Mouse (Mus musculus) liver, postnatal 0 days (tissue): ENCODE measurements at regions not wholly inside any gene's neighbourhood (a gene's known extent, or its start where the extent isn't known, plus 50 kb on each side); places are given as distances from the start of the nearest gene placed in this dataset.

Experiments used
- CTCF ChIP-seq: sonication (generic); IDR thresholded peaks from 2 replicates; pipeline ENCODE4 v1.5.1; 2016; ENCODE audit warnings: antibody characterized with exemption, low read depth
- EP300 ChIP-seq: IDR thresholded peaks from 2 replicates; pipeline ENCODE4 v1.6.1; 2016; ENCODE audit warnings: antibody characterized with exemption, low read depth, mild to moderate bottlenecking

DNA sequence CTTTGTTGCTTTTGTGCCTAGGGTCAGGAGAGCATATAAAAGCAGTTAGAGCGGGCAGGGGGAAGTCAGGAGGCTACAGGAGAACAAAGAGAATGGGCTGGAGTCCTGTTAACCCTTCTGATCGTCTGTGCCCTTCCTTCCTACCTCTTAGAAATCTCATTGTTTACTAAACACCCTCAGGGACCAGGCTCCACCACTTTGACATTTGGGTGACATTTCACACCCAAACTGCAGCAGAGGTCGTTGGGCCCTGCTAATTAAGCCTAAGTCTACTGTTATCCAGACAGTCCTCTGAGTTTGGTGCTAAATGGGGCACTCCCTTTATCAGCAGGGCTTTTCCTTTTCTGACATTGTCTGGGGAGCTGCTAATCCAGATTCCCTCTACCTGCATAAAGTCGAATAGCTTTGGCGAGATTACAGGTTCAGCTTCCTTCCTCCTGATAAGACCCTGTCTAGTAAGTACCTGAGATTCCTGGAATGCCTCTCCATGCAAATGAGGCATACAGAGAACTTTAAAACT, 84.2 kb upstream of the Arglu1 start:
- TF ChIP-seq CTCF (no peak), EP300 (no peak)
